Mouse (Mus musculus): Measurements from ENCODE around the gene Taar3.

DNA sequence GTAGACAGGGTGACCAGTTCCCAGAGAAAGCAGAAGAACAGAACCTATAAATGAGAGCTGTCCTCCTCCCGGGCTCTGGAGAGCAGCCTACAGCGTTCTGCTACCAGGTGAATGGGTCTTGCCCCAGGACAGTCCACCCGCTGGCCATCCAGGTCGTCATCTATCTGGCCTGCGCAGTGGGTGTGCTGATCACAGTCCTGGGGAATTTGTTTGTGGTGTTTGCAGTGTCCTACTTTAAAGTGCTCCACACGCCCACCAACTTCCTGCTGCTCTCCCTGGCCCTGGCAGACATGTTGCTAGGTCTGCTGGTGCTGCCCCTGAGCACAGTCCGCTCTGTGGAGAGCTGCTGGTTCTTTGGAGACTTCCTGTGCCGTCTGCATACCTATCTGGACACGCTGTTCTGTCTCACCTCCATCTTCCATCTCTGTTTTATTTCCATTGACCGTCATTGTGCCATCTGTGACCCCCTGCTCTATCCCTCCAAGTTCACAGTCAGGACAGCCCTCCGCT is 21.4 kb downstream of the Taar3 start, which contains the start of gene Taar5:
- TF ChIP-seq POLR2A (IDR thresholded peaks at IDR 0.05; ENCODE audit: insufficient read length, low read depth) (no peak), MAX (IDR thresholded peaks at IDR 0.05; ENCODE audit: low read depth) (no peak), E2F4 (IDR thresholded peaks at IDR 0.05; ENCODE audit: insufficient read depth) (no peak), CEBPB (IDR thresholded peaks at IDR 0.05; ENCODE audit: insufficient read depth, poor library complexity, severe bottlenecking) (no peak), MYOD1 (IDR thresholded peaks at IDR 0.05; ENCODE audit: control insufficient read depth in 1 of 3, insufficient read length in 2 of 3, low read depth in 2 of 3) (no peak), POLR2AphosphoS2 (IDR thresholded peaks at IDR 0.05; ENCODE audit: insufficient read length, low read depth) (no peak), REST (IDR thresholded peaks at IDR 0.05; ENCODE audit: insufficient read depth, insufficient read length) (no peak), TCF12 (IDR thresholded peaks at IDR 0.05; ENCODE audit: insufficient read depth, poor library complexity, severe bottlenecking) (no peak), MYOG (IDR thresholded peaks at IDR 0.05; ENCODE audit: control insufficient read depth in 1 of 3, insufficient read depth in 1 of 3, insufficient read length in 2 of 3, low read depth in 2 of 3) (no peak)

Measured in myocyte (in vitro differentiated cells).